Mouse (Mus musculus) E14TG2a.4 (cell line): Measurements from ENCODE around the gene Tex33.

Experiments used
- H3K27me3 ChIP-seq: 2 replicates; pipeline ENCODE4 v1.6.1; 2014; ENCODE audit warnings: low read length, control low read depth; ENCODE audit not compliant: insufficient read depth
- H3K36me3 ChIP-seq: 2 replicates; pipeline ENCODE4 v1.6.1; 2014; ENCODE audit warnings: low read length, control low read depth; ENCODE audit not compliant: insufficient read depth
- H3K4me1 ChIP-seq: replicated peaks from 2 replicates; pipeline ENCODE4 v1.6.1; 2014; ENCODE audit warnings: low read depth, low read length, control low read depth
- H3K4me3 ChIP-seq: replicated peaks from 2 replicates; pipeline ENCODE4 v1.5.1; 2014; ENCODE audit warnings: mild to moderate bottlenecking, low read length
- H3K9me3 ChIP-seq: 2 replicates; pipeline ENCODE4 v1.6.1; 2014; ENCODE audit warnings: low read length, control low read depth
- CTCF ChIP-seq: conservative IDR thresholded peaks from 2 replicates; pipeline ENCODE4 v1.5.1; 2014; ENCODE audit warnings: low read length
- NANOG ChIP-seq: IDR thresholded peaks from 2 replicates; pipeline ENCODE4 v1.6.1; 2014; ENCODE audit warnings: borderline replicate concordance, low read length, mixed read lengths
- POU5F1 ChIP-seq: IDR thresholded peaks from 2 replicates; pipeline ENCODE4 v1.6.1; 2014; ENCODE audit warnings: low read length, borderline replicate concordance

Tex33 gene

DNA sequence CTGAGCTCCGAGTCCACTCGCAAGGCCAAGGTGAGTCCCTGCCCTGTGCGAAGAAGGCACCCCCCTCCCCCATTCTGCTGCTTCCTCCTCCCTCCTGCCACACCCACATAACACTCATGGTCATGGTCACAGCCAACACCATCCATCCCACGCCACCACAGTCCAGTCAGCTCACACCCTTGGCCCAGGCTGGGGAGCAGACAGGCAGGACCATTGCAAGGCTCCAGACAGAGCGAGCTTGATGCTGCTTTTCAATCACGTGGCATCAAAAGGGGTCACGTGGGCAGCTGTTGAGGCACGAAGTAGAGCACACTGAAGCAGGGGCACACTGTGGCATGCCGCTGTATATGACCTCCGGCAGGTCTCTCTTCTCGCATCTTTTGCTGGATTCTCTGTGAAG, 40.0 kb upstream of the Tex33 start:
- Histone ChIP-seq H3K9me3 (no peaks in the 10 kb centered on the region), H3K27me3 (peaks cover 10% of the 10 kb centered on the region; the same call in 1 of the 2 replicates), H3K4me3 (peak overlapping the region; percentile 72; the same call in 1 of the 2 replicates), H3K36me3 (peaks cover 52% of the 10 kb centered on the region), H3K4me1 (peaks cover 88% of the 10 kb centered on the region)
- TF ChIP-seq POU5F1 (no peak), CTCF (no peak), NANOG (no peak)

DNA sequence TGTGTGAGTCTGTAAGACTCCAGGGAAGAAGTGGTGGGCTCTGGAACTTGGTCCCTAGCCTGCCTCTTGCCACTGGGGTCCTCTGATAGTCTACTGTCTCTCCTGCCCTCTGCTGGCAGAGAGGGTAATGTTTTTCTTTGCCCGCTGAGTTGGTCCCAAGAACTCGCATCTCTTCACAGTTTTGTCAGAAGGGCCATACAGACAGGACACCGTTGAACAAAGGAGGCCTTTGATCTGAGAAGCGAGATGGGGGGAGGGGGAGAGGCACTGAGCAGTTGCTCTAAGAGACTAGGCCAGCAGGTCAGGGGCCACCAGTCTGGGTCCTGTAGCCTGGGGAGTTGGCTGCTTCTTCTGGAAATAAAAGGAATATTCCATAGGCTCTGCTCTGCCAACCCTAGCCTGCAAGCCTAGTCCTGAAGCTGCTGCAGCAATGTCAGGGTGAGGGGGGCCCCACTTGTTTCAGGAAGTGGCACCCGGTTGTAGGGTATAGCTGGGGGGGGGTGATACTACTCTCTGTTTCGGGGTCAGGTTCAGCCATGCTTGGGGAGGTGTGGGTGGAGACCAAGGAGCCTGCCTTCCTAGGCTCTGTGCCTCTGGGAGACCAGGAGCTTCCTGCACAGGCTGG, 39.3 kb upstream of the Tex33 start:
- H3K27me3 ChIP-seq, result peaks cover 10% of the 10 kb centered on the region; the same call in 1 of the 2 replicates

GRCm38 (mm10) chr15:78431541-78432121, 35.9 kb upstream of the Tex33 start:
- H3K4me3 ChIP-seq, result no peak overlapping the region
- no peaks in the 10 kb centered on the region for H3K9me3 ChIP-seq
- peaks cover 17% of the 10 kb centered on the region for H3K27me3 ChIP-seq
- no peak for TF ChIP-seq NANOG
- TF ChIP-seq CTCF, result no peak
- TF ChIP-seq POU5F1, result no peak
- H3K4me1 ChIP-seq, result peaks cover 85% of the 10 kb centered on the region
- peaks cover 56% of the 10 kb centered on the region for H3K36me3 ChIP-seq

More for the DNA sequence above, 39.3 kb upstream of the Tex33 start:
- Histone ChIP-seq H3K36me3 (peaks cover 55% of the 10 kb centered on the region), H3K9me3 (no peaks in the 10 kb centered on the region), H3K4me3 (no peak overlapping the region; the same call in 1 of the 2 replicates), H3K4me1 (peaks cover 94% of the 10 kb centered on the region)
- TF ChIP-seq CTCF (peak; percentile 45), POU5F1 (no peak)

- Histone ChIP-seq H3K4me3 (no peak overlapping the region), H3K36me3 (peaks cover 52% of the 10 kb centered on the region), H3K9me3 (no peaks in the 10 kb centered on the region), H3K27me3 (peaks cover 15% of the 10 kb centered on the region), H3K4me1 (peaks cover 77% of the 10 kb centered on the region)
- no peak for TF ChIP-seq NANOG
- no peak for TF ChIP-seq POU5F1
- no peak for TF ChIP-seq CTCF
These were observed 35.2 kb upstream of the Tex33 start for GRCm38 (mm10) chr15:78430874-78431273.

DNA sequence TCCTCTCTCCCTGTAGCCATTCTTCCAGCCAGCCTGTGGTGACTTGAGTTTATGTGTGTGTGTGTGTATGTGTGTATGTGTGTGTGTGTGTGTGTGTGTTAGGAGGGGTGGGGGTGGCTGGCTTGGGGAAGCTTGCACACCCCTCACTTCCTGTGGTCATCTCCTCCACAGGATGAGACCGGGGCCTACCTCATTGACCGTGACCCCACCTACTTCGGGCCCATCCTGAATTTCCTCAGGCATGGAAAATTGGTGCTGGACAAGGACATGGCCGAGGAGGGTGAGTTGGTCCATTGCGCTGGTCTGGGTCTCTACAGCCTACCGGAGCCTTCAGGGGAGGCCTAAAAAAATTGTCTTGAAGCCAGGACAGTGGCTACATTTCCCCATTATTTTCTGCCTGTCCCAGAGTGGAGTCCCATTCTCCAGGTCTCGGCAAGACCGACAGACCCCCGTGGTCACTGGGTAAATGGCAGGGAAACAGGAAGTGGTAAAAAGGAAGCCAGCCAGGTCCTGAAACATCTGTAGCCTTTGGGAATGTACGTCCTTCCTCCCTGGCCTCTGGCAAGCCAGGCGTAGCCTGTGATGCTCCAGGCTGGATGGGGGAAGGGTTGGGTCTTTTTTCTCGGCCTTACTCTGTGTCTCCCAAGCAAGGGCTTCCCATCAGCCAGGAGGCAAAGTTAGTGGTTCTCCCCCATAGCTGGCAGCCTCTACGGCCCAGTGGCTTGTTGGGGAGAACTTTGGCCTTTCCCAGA, 34.3 kb upstream of the Tex33 start:
- no peaks in the 10 kb centered on the region for H3K9me3 ChIP-seq
- peaks cover 44% of the 10 kb centered on the region for H3K36me3 ChIP-seq
- no peak for TF ChIP-seq CTCF
- TF ChIP-seq POU5F1, result no peak
- TF ChIP-seq NANOG, result no peak
- no peak overlapping the region for H3K4me3 ChIP-seq
- H3K4me1 ChIP-seq, result peaks cover 76% of the 10 kb centered on the region
- peaks cover 10% of the 10 kb centered on the region; the same call in 1 of the 2 replicates for H3K27me3 ChIP-seq

GRCm38 (mm10) chr15:78429139-78429459, 33.4 kb upstream of the Tex33 start:
- peaks cover 39% of the 10 kb centered on the region for H3K36me3 ChIP-seq
- TF ChIP-seq NANOG, result no peak
- TF ChIP-seq POU5F1, result no peak
- TF ChIP-seq CTCF, result no peak
- no peaks in the 10 kb centered on the region for H3K9me3 ChIP-seq
- H3K4me3 ChIP-seq, result peak overlapping the region; percentile 88
- peaks cover 10% of the 10 kb centered on the region; the same call in 1 of the 2 replicates for H3K27me3 ChIP-seq
- H3K4me1 ChIP-seq, result peaks cover 76% of the 10 kb centered on the region

GRCm38 (mm10) chr15:78428391-78429138, 32.9 kb upstream of the Tex33 start, which contains the start of gene Kctd17:
TSS of gene Kctd17 (plus strand) at chr15:78428564.
- Histone ChIP-seq H3K9me3 (no peaks in the 10 kb centered on the region), H3K4me3 (peak within 1 kb of the TSS; percentile 88), H3K36me3 (peaks cover 34% of the 10 kb centered on the region), H3K27me3 (peaks cover 10% of the 10 kb centered on the region; the same call in 1 of the 2 replicates), H3K4me1 (peaks cover 76% of the 10 kb centered on the region)
- TF ChIP-seq POU5F1 (no peak), NANOG (no peak), CTCF (no peak)

DNA sequence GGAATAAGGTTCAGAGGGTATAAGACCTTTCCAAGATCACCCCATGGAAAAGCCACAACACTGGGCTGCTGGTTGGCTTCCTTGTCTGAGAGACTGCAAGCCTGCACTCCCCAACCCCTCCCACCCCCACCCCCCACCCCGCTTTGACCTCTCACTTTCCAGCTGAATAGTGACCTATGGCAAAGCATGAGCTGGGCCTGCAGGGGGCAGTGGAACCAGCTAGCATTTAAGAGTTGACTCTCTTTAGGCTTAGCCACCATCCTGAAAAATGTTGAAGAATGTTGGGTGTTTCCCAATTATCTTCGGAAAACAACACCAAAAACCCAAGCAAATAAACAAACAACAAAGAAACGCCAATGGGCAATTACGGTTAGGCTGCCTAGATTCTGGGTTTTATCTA, 29.5 kb upstream of the Tex33 start:
- Histone ChIP-seq H3K4me1 (peaks cover 54% of the 10 kb centered on the region), H3K36me3 (peaks cover 3% of the 10 kb centered on the region), H3K4me3 (peak overlapping the region; percentile 7; the same call in 1 of the 2 replicates), H3K27me3 (peaks cover 19% of the 10 kb centered on the region), H3K9me3 (no peaks in the 10 kb centered on the region)
- TF ChIP-seq CTCF, result no peak
- TF ChIP-seq NANOG, result no peak
- no peak for TF ChIP-seq POU5F1
